Comparison of ENCODE assay signal across 17 mouse cellular contexts in genomic region chr6:99193697-99194096, GRCm38 (mm10).
DNase-seq lines count a peak whose midpoint lies in the region; ATAC-seq and TF ChIP-seq lines count a peak whose summit lies in the region.
"Had no signal": no experiment of that assay in that cellular context is flagged by ENCODE, and none has a peak within 500 bp of the region (broad histone marks: within the 10 kb centered on the region; RNA-seq: fewer than 3 reads in every experiment).

No protein-coding gene starts in this region.

- H3K27ac ChIP-seq in embryonic facial prominence, embryonic 14.5 days (replicated peaks; ENCODE audit: low read depth, low read length): no peak overlapping the region
- no peak overlapping the region for H3K27ac ChIP-seq in embryonic facial prominence, embryonic 10.5 days (replicated peaks)
- H3K27ac ChIP-seq in MEL (ENCODE audit: control insufficient read depth, low read depth, low read length): no peak overlapping the region
- no peak overlapping the region for H3K27ac ChIP-seq in heart, postnatal 0 days (ENCODE audit: low read depth)
- no peak overlapping the region for H3K27ac ChIP-seq in lung, postnatal 0 days (ENCODE audit: low read length)
- H3K27ac ChIP-seq: kidney, postnatal 0 days; left cerebral cortex, adult 2 months; liver, embryonic 13.5 days; midbrain, embryonic 12.5 days; neural tube, embryonic 13.5 days had no signal

- ATAC-seq in embryonic facial prominence, embryonic 14.5 days (ENCODE audit: low read depth): no peak
- ATAC-seq in heart, postnatal 0 days (ENCODE audit: insufficient read depth, low read depth): peak; percentile 55; the same call in 1 of the 2 replicates
- ATAC-seq in lung, postnatal 0 days: peak; percentile 37; the same call in 1 of the 2 replicates
- no peak for ATAC-seq in CD4-positive, CD25-positive, alpha-beta regulatory T cell, adult 4 months
- ATAC-seq: Patski had no signal

- no peak for TF ChIP-seq CTCF in MEL (IDR thresholded peaks at IDR 0.05 in 2 of 3, conservative IDR thresholded peaks at IDR 0.05 in 1 of 3; ENCODE audit: control insufficient read depth in 1 of 3, insufficient read depth in 1 of 3, low read depth in 2 of 3, low read length in 3 of 3, poor library complexity in 1 of 3, severe bottlenecking in 1 of 3)
- no peak for TF ChIP-seq CTCF in heart, postnatal 0 days (IDR thresholded peaks at IDR 0.05; ENCODE audit: low read depth)
- TF ChIP-seq CTCF in lung, postnatal 0 days (IDR thresholded peaks at IDR 0.05): no peak

- H3K27me3 ChIP-seq in embryonic facial prominence, embryonic 14.5 days (replicated peaks; ENCODE audit: control insufficient read depth, insufficient read depth, low read length): no peaks in the 10 kb centered on the region
- H3K27me3 ChIP-seq in embryonic facial prominence, embryonic 10.5 days (replicated peaks; ENCODE audit: low read depth, poor library complexity, severe bottlenecking): no peaks in the 10 kb centered on the region
- H3K27me3 ChIP-seq in MEL (ENCODE audit: control insufficient read depth in 1 of 2, insufficient read depth in 2 of 2, low read length in 2 of 2): no peaks in the 10 kb centered on the region
- H3K27me3 ChIP-seq in heart, postnatal 0 days (ENCODE audit: control insufficient read depth, insufficient read depth, low read length): no peaks in the 10 kb centered on the region
- H3K27me3 ChIP-seq in lung, postnatal 0 days (replicated peaks; ENCODE audit: insufficient read depth, low read length): no peaks in the 10 kb centered on the region
- H3K27me3 ChIP-seq: liver, embryonic 13.5 days; midbrain, embryonic 12.5 days; Patski had no signal

- no peak overlapping the region for H3K9ac ChIP-seq in embryonic facial prominence, embryonic 14.5 days (ENCODE audit: low read depth, low read length)
- H3K9ac ChIP-seq in MEL (ENCODE audit: control insufficient read depth, low read depth, low read length, poor library complexity, severe bottlenecking): no peak overlapping the region
- H3K9ac ChIP-seq in heart, postnatal 0 days (replicated peaks; ENCODE audit: low read depth, low read length): no peak overlapping the region
- no peak overlapping the region for H3K9ac ChIP-seq in lung, postnatal 0 days (replicated peaks; ENCODE audit: low read depth)
- H3K9ac ChIP-seq: liver, embryonic 13.5 days; midbrain, embryonic 12.5 days; neural tube, embryonic 13.5 days had no signal

- TF ChIP-seq POLR2A in MEL (IDR thresholded peaks at IDR 0.05; ENCODE audit: control insufficient read depth in 1 of 2, insufficient read depth in 1 of 2, low read depth in 1 of 2, low read length in 2 of 2, poor library complexity in 1 of 2): no peak

- no peak overlapping the region for H3K4me3 ChIP-seq in embryonic facial prominence, embryonic 14.5 days (ENCODE audit: low read depth, low read length)
- no peak overlapping the region for H3K4me3 ChIP-seq in embryonic facial prominence, embryonic 10.5 days
- H3K4me3 ChIP-seq in MEL (ENCODE audit: control insufficient read depth in 1 of 2, insufficient read depth in 1 of 2, low read depth in 2 of 2, low read length in 2 of 2): 0 out of 4 replicates have a peak overlapping the region, but pooled peaks of 1 of the 2 experiments have one; percentile 5
- H3K4me3 ChIP-seq in heart, postnatal 0 days (ENCODE audit: low read depth, low read length): no peak overlapping the region
- H3K4me3 ChIP-seq in lung, postnatal 0 days (ENCODE audit: low read depth, low read length): no peak overlapping the region
- H3K4me3 ChIP-seq: left cerebral cortex, adult 2 months; liver, embryonic 13.5 days; midbrain, embryonic 12.5 days; neural tube, embryonic 13.5 days had no signal

- H3K4me2 ChIP-seq in embryonic facial prominence, embryonic 14.5 days (ENCODE audit: low read depth, low read length): no peak overlapping the region
- peak overlapping the region; percentile 20; the same call in 1 of the 2 replicates for H3K4me2 ChIP-seq in heart, postnatal 0 days (ENCODE audit: low read depth, low read length)
- no peak overlapping the region for H3K4me2 ChIP-seq in lung, postnatal 0 days (replicated peaks; ENCODE audit: low read depth, low read length)
- H3K4me2 ChIP-seq: liver, embryonic 13.5 days; midbrain, embryonic 12.5 days; neural tube, embryonic 13.5 days had no signal

- no peaks in the 10 kb centered on the region for H3K9me3 ChIP-seq in embryonic facial prominence, embryonic 14.5 days (ENCODE audit: control insufficient read depth, low read length)
- H3K9me3 ChIP-seq in embryonic facial prominence, embryonic 10.5 days: no peaks in the 10 kb centered on the region
- no peaks in the 10 kb centered on the region for H3K9me3 ChIP-seq in MEL (replicated peaks; ENCODE audit: insufficient read depth, low read length)
- no peaks in the 10 kb centered on the region for H3K9me3 ChIP-seq in heart, postnatal 0 days (replicated peaks; ENCODE audit: control insufficient read depth, low read length)
- H3K9me3 ChIP-seq in lung, postnatal 0 days (ENCODE audit: low read length): no peaks in the 10 kb centered on the region
- H3K9me3 ChIP-seq: liver, embryonic 13.5 days; midbrain, embryonic 12.5 days; neural tube, embryonic 13.5 days had no signal

- H3K4me1 ChIP-seq in embryonic facial prominence, embryonic 14.5 days (ENCODE audit: control insufficient read depth, insufficient read depth, low read length): 0 out of 2 replicates have a peak, but pooled peaks cover 3% of the 10 kb centered on the region
- peaks cover 44% of the 10 kb centered on the region for H3K4me1 ChIP-seq in embryonic facial prominence, embryonic 10.5 days
- peaks cover 10 to 11% of the 10 kb centered on the region in 2 experiments for H3K4me1 ChIP-seq in MEL (ENCODE audit: control insufficient read depth in 1 of 2, insufficient read depth in 2 of 2, low read length in 2 of 2)
- H3K4me1 ChIP-seq in heart, postnatal 0 days (ENCODE audit: control insufficient read depth, insufficient read depth): peaks cover 20% of the 10 kb centered on the region
- H3K4me1 ChIP-seq in lung, postnatal 0 days (ENCODE audit: insufficient read depth, low read depth, low read length): peaks cover 6% of the 10 kb centered on the region; the same call in 1 of the 2 replicates

- no peaks in the 10 kb centered on the region for H3K36me3 ChIP-seq in embryonic facial prominence, embryonic 14.5 days (ENCODE audit: control insufficient read depth, insufficient read depth, low read length)
- H3K36me3 ChIP-seq in embryonic facial prominence, embryonic 10.5 days (replicated peaks): no peaks in the 10 kb centered on the region
- peaks cover 0 to 18% of the 10 kb centered on the region in 2 experiments; a peak in 2 of 4 replicates for H3K36me3 ChIP-seq in MEL (ENCODE audit: control insufficient read depth in 1 of 2, insufficient read depth in 2 of 2, low read length in 2 of 2)
- H3K36me3 ChIP-seq in heart, postnatal 0 days (replicated peaks; ENCODE audit: control insufficient read depth, insufficient read depth, low read length): no peaks in the 10 kb centered on the region
- no peaks in the 10 kb centered on the region for H3K36me3 ChIP-seq in lung, postnatal 0 days (ENCODE audit: insufficient read depth, low read length)
- H3K36me3 ChIP-seq: liver, embryonic 13.5 days; midbrain, embryonic 12.5 days; neural tube, embryonic 13.5 days had no signal

- peak; percentile 50 to 69 for TF ChIP-seq EP300 in MEL (IDR thresholded peaks at IDR 0.05; ENCODE audit: low read depth in 1 of 2, low read length in 2 of 2)
- TF ChIP-seq EP300 in heart, postnatal 0 days (IDR thresholded peaks at IDR 0.05; ENCODE audit: low read depth): peak; percentile 27; the same call in 1 of the 2 replicates
- peak; percentile 57 for TF ChIP-seq EP300 in lung, postnatal 0 days (IDR thresholded peaks at IDR 0.05)

- DNase-seq in embryonic facial prominence, embryonic 14.5 days (ENCODE audit: low spot score): peak; percentile 31
- DNase-seq in embryonic facial prominence, embryonic 10.5 days (ENCODE audit: low spot score): no peak
- peak; percentile 82 for DNase-seq in MEL (ENCODE audit: low read depth, low spot score)
- DNase-seq in heart, postnatal 0 days (ENCODE audit: low spot score): no peak
- peak; percentile 59 for DNase-seq in lung, postnatal 0 days (ENCODE audit: low spot score)
- no peak for DNase-seq in right cerebral cortex, postnatal 10 days (ENCODE audit: low spot score in 2 of 2)
- no peak for DNase-seq in thymus, postnatal 4 days
- DNase-seq: B cell, adult 2 months; cerebellum, adult 9-11 months; liver, embryonic 13.5 days; right cerebral cortex, postnatal 4 days had no signal

- H3K79me2 ChIP-seq in MEL (ENCODE audit: control insufficient read depth, insufficient read depth, low read length, poor library complexity): no peaks in the 10 kb centered on the region

- WGBS in embryonic facial prominence, embryonic 14.5 days: 58% methylated on average over 8 of the region's 8 CpGs
- WGBS in embryonic facial prominence, embryonic 10.5 days: 67% methylated on average over 8 of the region's 8 CpGs
- 15% methylated on average over 8 of the region's 8 CpGs for WGBS in heart, postnatal 0 days
- WGBS in lung, postnatal 0 days: 20% methylated on average over 8 of the region's 8 CpGs

- TF ChIP-seq RAD21 in MEL (IDR thresholded peaks at IDR 0.05; ENCODE audit: low read depth, low read length): no peak

TF ChIP-seq in MEL, 35 proteins besides CTCF, POLR2A, EP300 and RAD21:
- TF ChIP-seq NELFE (IDR thresholded peaks at IDR 0.05; ENCODE audit: low read depth, low read length): no peak
- no peak for TF ChIP-seq ZMIZ1 (IDR thresholded peaks at IDR 0.05; ENCODE audit: low read depth, low read length)
- peak; percentile 32; the same call in 1 of the 2 replicates for TF ChIP-seq RCOR1 (IDR thresholded peaks at IDR 0.05; ENCODE audit: low read depth, low read length)
- peak; percentile 44; the same call in 1 of the 2 replicates for TF ChIP-seq ETS1 (IDR thresholded peaks at IDR 0.05; ENCODE audit: low read depth, low read length)
- peak; percentile 83 for TF ChIP-seq GATA1 (IDR thresholded peaks at IDR 0.05; ENCODE audit: low read depth, low read length)
- no peak for TF ChIP-seq ZKSCAN1 (IDR thresholded peaks at IDR 0.05; ENCODE audit: low read depth, low read length)
- no peak for TF ChIP-seq CHD1 (IDR thresholded peaks at IDR 0.05; ENCODE audit: low read depth, low read length)
- TF ChIP-seq TCF12 (IDR thresholded peaks at IDR 0.05; ENCODE audit: low read depth, low read length): no peak; the same call in 1 of the 2 replicates
- no peak for TF ChIP-seq CHD2 (IDR thresholded peaks at IDR 0.05; ENCODE audit: low read length)
- TF ChIP-seq TAL1 (IDR thresholded peaks at IDR 0.05; ENCODE audit: low read length): peak; percentile 55
- TF ChIP-seq MAX (IDR thresholded peaks at IDR 0.05; ENCODE audit: low read length): 0 out of 2 replicates have a peak, but pooled peaks have one; percentile 5
- no peak for TF ChIP-seq POLR2AphosphoS5 (IDR thresholded peaks at IDR 0.05; ENCODE audit: borderline replicate concordance, low read depth, low read length)

Comparison
In these comparisons a context has a peak if more than half of its experiments do, and no peak if none do; other contexts are left out.
1. DNase-seq: peak in embryonic facial prominence, embryonic 14.5 days (single experiment), MEL (single experiment) and lung, postnatal 0 days (single experiment); none in embryonic facial prominence, embryonic 10.5 days (single experiment), heart, postnatal 0 days (single experiment), right cerebral cortex, postnatal 10 days (0 of 2) and thymus, postnatal 4 days (single experiment).
2. ATAC-seq: peak in heart, postnatal 0 days (single experiment) and lung, postnatal 0 days (single experiment); none in embryonic facial prominence, embryonic 14.5 days (single experiment) and CD4-positive, CD25-positive, alpha-beta regulatory T cell, adult 4 months (single experiment).